Mouse (Mus musculus): ENCODE measurements around the gene Piwil1.

Gene Piwil1

DNA sequence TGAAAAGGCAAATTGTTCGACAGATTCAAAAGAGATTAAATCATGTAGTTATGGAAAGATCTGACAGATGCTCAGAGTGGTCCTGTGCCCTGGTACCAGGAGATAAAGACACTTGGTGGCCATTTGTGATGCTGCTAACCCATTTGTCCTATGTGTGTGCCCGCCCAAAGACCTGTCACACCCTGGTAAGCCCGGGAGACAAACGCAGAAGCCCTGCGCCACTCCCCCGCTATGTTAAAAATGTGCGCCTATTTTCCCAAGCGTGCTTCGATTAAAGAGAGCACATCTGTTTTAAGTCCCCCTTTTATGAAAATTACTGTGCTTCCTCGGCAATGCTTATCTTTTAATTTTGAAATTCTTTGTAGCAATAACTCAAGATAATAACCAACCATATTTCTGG lies 1.4 kb downstream of the Piwil1 start:
- CTCF ChIA-PET, result interaction anchor here (0.5 to 2.6 kb wide), 59 partner anchors 9 to 1034 kb away, joined by 3 to 22 read pairs (median 4); partner anchors contain the start of gene Rimbp2 (in 1 of the 4)

DNA sequence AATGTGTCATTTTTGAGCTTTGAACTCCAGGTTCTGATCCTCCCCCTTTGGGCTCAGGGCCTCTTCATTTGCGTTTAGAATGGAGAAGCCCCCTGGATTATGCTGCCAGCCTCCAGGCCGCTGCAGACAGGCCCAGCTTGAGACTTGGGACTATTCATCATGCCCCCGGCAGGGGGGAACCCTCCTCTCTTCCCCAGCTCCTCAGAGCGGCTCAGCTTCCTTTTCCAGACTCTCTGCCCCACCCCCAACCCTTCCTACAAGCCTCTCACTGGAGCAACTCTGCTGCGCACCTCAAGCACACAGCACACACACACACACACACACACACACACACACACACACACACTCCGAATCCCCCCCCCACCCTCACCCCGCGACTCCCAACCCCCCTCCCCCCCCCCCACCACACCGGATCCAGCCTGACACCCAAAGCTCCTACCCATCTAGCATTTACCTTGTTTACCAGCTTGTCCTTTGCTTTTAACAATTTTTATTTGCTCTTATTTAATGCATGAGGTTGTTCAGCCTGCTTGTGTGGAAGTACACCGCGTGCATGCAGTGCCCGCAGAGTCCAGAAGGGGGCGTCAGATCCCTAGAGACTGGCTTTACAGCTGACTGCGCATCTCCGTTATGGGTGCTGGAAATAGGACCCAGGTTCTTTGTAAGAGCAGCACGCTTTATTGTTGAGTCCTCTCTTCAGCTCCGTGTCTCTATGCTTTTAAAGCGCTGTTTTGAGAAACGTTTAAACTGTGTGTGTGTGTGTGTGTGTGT lies 2.0 kb downstream of the Piwil1 start:
- CTCF ChIA-PET, result interaction anchor here (0.5 to 2.6 kb wide), 68 partner anchors 8 to 1033 kb away, joined by 3 to 22 read pairs (median 4); partner anchors contain the start of gene Rimbp2 (in 2 of the 4)
- POLR2A ChIA-PET, result interaction anchor here in 3 of 4 experiments (0.5 to 1.1 kb wide), 8 partner anchors 16 to 954 kb away, joined by 3 to 7 read pairs (median 3); no protein-coding TSS in a partner anchor

More for the DNA sequence above, 1.4 kb downstream of the Piwil1 start:
- POLR2A ChIA-PET, result interaction anchor here in 3 of 4 experiments (0.6 to 0.9 kb wide), 6 partner anchors 17 to 953 kb away, joined by 3 to 7 read pairs (median 3); no protein-coding TSS in a partner anchor

DNA sequence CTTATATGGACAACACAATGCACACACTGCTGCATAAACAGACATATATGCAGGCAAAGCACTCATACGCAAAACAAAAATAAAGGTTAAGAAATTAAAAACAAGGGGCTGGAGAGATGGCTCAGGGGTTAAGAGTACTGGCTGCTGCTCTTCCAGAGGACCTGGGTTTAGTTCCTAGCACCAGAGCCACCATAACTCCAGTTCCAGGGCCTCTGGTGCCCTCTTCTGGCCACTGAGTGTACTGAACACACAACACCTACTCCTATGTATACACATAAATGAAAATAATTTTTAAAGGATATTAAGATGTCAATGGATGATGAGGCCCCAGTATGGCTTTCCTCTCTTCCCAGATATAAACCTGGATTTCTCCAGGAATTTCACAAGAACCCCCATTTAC lies 4.1 kb downstream of the Piwil1 start:
- POLR2A ChIA-PET, result interaction anchor here in 1 of 4 experiments (0.7 kb wide), 1 partner anchor 994 kb away, joined by 3 read pairs; no protein-coding TSS in a partner anchor
- CTCF ChIA-PET, result interaction anchor here in 3 of 4 experiments (0.6 to 2.2 kb wide), 6 partner anchors 14 to 267 kb away, joined by 3 to 7 read pairs (median 4); no protein-coding TSS in a partner anchor

DNA sequence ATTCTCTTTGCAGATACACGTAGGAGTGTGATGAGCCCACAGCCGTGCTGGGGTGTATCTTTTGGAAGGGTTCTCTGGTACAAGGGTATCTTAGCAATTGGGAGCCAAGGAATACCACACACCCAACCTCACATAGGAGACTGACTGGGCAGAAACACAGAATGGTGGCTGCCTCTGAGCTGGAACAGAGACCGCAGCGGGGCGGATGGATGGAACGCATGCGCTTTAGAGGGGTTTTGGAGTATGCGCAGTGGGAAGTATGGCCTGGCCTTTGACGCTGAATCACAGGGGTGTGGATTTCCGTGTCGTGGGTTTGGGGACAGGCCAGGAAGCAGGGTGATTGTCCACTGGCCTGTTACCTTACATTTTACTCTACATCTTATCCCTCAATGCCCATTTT lies 4.9 kb downstream of the Piwil1 start:
- ChIA-PET POLR2A (interaction anchor here in 1 of 4 experiments (0.7 to 1.0 kb wide), 2 partner anchors 113 to 995 kb away, joined by 3 read pairs; no protein-coding TSS in a partner anchor), CTCF (interaction anchor here (0.6 to 2.2 kb wide), 20 partner anchors 10 to 790 kb away, joined by 3 to 8 read pairs (median 4); partner anchors contain the start of gene Rimbp2 (in 1 of the 4))

DNA sequence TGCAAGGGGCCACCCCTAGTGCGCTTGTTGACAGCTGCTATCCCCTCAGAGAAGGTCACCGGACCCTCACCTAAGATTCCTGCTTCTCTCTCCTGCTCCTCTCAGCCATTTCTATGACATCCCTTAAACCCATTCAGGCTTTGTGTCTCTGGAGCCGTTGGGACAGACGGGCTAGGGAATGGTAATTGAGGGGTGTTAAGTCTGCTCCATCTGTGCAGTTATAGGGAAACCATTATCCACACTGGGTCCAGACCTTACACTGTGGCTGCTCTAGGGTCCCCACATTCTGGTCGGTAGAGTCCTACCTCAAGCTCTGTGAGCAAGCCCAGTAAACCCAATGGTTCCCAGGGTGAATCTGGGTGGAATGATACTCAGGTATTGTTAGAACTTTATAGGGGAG lies 6.6 kb downstream of the Piwil1 start:
- ChIA-PET CTCF (interaction anchor here in 3 of 4 experiments (0.6 to 1.2 kb wide), 4 partner anchors 22 to 218 kb away, joined by 3 to 5 read pairs (median 4); no protein-coding TSS in a partner anchor), POLR2A (no interaction called here)

DNA sequence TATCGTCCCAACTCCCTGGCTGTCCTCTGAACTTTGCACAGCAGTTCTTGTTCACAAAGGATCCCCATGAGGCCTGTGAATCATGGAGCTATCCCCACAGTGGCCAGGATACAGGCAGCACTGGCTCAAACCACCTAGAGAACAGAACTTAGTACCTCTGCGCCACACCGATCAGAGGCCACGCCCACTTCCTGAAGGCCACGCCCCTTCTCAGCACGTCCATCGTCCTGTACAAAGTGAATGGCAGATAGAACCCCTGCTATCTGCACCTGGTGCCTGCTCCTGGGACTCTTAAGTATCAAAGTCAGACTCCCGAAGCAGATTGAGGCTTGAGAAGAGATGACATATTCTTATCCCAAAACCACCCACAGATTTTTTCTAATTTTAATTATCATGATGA lies 8.3 kb downstream of the Piwil1 start:
- CTCF ChIA-PET, result interaction anchor here in 2 of 4 experiments (0.5 to 3.3 kb wide), 3 partner anchors 16 to 883 kb away, joined by 3 to 18 read pairs (median 12); no protein-coding TSS in a partner anchor
- POLR2A ChIA-PET, result interaction anchor here in 2 of 4 experiments (0.7 kb wide), 2 partner anchors 123 to 327 kb away, joined by 3 to 4 read pairs; no protein-coding TSS in a partner anchor

DNA sequence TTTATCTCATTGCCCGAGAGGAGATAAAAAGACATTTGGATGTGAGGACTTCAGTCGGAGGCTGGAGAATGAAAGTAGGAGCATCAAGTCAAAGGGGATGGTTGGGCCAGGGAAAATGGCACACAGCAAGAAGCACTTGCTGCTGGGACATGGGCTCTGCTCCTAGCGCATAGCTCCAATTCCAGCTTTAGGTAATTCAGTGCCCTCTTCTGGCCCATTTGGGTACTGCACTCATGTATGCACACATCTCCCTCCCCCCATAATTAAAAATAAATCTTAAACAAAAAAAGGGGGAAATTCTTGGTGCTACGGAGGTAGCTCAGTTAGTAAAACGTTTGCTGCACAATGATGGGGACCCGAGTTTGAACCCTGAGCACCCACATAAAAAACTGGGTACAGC lies 9.5 kb downstream of the Piwil1 start:
- POLR2A ChIA-PET, result interaction anchor here in 1 of 4 experiments (1.3 kb wide), 1 partner anchor 133 kb away, joined by 3 read pairs; no protein-coding TSS in a partner anchor
- CTCF ChIA-PET, result interaction anchor here (0.5 to 3.8 kb wide), 39 partner anchors 8 to 732 kb away, joined by 3 to 25 read pairs (median 4); partner anchors contain the start of gene Piwil1 (in 1 of the 4)

DNA sequence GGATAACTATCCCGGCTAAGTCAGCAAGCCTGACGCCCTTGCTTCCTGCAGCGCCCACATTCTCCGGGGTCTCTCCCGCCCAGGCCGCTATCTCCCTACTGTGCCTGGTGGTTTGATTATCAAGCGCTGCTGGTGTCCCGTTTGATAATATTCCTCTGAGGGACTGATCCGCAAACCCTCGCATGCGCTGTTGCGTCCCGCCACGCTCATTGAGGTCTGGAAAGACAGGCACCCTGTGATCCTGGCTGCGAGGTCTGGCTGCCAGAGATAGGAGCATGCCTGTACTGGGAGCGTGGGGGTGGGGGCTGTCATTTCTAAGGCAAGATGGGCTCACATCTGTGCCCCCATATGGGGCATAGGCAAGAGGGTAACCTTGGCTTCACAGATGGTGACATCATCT lies 12.8 kb downstream of the Piwil1 start:
- POLR2A ChIA-PET, result no interaction called here
- CTCF ChIA-PET, result interaction anchor here in 1 of 4 experiments (0.7 to 1.1 kb wide), 2 partner anchors 11 to 249 kb away, joined by 3 to 8 read pairs; no protein-coding TSS in a partner anchor

DNA sequence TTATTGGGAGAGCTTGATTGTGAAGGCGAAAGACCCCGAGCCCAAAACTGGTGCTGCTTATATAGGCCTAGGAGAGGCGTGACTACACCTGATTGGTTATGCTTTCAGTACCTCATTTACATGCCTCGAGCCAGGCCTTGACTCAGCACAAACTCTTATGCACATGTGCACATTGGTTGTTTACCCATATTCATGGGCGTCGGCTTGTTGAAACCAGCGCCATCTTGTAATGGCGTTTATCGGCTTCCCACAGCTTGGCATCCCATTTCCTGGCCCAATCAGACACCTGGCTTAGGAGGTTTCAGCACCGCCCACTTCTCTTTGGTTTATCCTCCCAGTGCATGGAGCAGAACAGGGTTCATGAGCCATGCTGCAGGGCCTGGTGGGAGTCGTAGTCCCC lies 18.1 kb downstream of the Piwil1 start:
- CTCF ChIA-PET, result interaction anchor here in 3 of 4 experiments (0.6 to 1.7 kb wide), 6 partner anchors 9 to 205 kb away, joined by 3 to 8 read pairs (median 4); no protein-coding TSS in a partner anchor
- POLR2A ChIA-PET, result interaction anchor here in 2 of 4 experiments (0.8 kb wide), 2 partner anchors 9 to 17 kb away, joined by 3 to 4 read pairs; no protein-coding TSS in a partner anchor

DNA sequence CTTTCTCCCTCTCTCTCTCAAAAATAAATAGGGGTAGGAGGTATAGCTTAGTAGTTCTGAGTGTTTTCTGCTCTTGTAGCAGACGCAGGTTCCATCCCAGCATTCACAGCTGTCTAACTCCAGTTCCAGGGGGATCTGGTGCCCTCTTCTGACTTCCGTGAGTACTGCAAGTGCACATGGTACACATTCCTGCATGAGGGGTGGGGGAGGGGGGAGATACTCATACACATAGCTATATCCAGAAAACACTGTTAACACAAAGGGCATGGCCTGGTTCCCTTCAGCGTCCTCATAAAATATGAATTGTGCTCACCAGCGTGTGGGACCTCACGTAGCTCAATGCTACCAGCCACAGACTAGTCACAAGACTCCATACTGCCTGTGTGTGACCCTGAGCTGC lies 27.0 kb downstream of the Piwil1 start:
- POLR2A ChIA-PET, result interaction anchor here in 1 of 4 experiments (0.7 to 0.8 kb wide), 3 partner anchors 9 to 92 kb away, joined by 4 to 9 read pairs (median 5); no protein-coding TSS in a partner anchor
- CTCF ChIA-PET, result interaction anchor here (0.5 to 2.8 kb wide), 56 partner anchors 8 to 1090 kb away, joined by 3 to 25 read pairs (median 4); no protein-coding TSS in a partner anchor

DNA sequence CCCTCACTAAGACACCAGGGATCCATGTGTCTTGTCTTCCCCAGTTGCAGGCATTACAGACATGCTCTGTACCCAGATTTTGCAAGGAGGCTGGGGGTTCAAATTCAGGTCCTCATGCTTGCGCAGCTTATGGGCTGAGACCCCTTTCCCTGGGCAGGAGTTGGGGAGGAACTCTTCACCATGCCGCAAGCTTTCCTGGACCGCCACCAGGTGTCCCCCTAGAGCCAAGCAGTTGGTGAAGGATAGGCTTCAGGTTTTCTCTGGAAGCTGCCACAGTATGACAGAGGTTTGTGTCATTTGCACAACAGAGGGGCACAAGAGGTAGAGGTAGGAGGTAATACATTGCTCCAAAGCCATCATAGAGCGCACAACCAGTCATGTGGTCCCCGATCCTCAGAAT lies 28.3 kb downstream of the Piwil1 start:
- ChIA-PET POLR2A (interaction anchor here in 2 of 4 experiments (0.5 kb wide), 3 partner anchors 34 to 133 kb away, joined by 3 to 10 read pairs (median 4); no protein-coding TSS in a partner anchor), CTCF (interaction anchor here (0.5 to 2.8 kb wide), 52 partner anchors 8 to 787 kb away, joined by 3 to 25 read pairs (median 4); partner anchors contain the start of gene Rimbp2 (in 1 of the 4))

DNA sequence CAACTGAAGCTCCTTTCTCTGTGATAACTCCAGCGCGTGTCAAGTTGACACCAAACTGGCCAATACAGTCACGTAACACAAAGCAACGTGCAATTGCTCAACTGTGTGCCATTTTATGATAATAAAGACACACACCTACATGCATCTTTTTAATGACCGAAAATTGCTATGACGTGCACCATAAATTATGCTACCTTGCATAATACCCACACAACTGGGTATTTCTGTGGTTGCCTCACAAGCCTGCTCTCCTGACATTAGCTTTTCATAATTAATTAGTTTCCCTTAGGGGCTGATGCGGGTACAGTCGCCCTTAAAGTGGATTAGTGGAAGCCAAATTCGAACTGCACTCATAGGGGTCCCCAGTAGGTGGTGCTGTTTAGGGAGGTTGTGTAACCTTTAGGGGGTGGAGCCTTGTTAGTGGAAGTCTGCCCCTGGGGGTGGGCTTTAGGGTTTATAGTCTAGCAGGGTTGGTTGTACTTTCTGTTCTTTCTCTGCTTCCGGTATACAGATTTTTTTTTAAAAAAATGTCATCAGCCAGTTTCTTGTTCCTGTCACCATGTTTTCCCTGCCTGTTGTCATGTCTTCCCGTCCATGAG lies 30.2 kb downstream of the Piwil1 start:
- CTCF ChIA-PET, result interaction anchor here (0.5 to 2.1 kb wide), 12 partner anchors 10 to 304 kb away, joined by 3 to 9 read pairs (median 4); no protein-coding TSS in a partner anchor
- POLR2A ChIA-PET, result no interaction called here

DNA sequence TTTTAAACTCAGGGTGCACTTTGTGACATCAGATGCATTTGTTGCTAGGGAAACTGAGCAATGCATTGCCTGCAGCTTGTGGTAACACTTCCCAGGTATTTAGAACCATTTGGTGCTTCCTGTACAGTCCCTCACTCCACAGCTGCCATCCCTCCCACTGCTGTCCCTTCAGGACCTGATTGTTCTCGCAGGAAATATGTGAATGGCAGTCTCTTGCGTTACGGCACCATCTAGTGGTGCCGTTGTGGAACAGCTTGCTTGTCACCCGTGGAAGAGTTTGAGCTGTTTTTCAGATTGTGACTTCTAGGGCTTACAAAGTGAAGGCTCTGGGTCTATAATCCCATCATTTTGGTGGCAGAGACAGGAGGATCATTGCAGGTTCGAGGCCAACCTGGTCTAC lies 31.6 kb downstream of the Piwil1 start:
- ChIA-PET POLR2A (interaction anchor here in 3 of 4 experiments (0.5 to 0.9 kb wide), 4 partner anchors 230 to 1164 kb away, joined by 3 to 7 read pairs (median 6); no protein-coding TSS in a partner anchor), CTCF (interaction anchor here (0.5 to 2.1 kb wide), 66 partner anchors 8 to 697 kb away, joined by 3 to 12 read pairs (median 4); partner anchors contain the start of gene Rimbp2 (in 2 of the 4))

DNA sequence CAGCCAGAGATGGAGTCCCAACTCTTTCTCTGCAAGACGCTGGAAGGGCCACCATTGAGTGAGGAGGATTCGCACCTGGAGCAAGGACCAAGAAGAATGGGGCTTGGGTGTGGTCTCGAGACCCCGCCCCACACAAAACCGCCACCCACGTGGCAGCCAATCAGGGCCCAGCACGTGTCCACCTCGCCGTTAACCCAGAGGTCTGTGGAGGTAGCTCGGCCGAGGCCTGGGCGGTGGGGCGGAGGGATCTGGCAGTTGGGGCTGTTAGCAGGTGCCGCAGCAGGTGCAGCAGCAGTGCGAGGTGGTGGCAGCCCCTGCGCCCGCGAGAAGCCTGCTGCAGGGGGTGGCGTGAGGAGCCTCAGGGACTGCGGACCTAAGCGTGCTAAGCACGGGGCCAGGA lies 33.6 kb downstream of the Piwil1 start:
- CTCF ChIA-PET, result interaction anchor here in 2 of 4 experiments (0.6 to 1.7 kb wide), 3 partner anchors 11 to 143 kb away, joined by 3 to 5 read pairs (median 4); no protein-coding TSS in a partner anchor

DNA sequence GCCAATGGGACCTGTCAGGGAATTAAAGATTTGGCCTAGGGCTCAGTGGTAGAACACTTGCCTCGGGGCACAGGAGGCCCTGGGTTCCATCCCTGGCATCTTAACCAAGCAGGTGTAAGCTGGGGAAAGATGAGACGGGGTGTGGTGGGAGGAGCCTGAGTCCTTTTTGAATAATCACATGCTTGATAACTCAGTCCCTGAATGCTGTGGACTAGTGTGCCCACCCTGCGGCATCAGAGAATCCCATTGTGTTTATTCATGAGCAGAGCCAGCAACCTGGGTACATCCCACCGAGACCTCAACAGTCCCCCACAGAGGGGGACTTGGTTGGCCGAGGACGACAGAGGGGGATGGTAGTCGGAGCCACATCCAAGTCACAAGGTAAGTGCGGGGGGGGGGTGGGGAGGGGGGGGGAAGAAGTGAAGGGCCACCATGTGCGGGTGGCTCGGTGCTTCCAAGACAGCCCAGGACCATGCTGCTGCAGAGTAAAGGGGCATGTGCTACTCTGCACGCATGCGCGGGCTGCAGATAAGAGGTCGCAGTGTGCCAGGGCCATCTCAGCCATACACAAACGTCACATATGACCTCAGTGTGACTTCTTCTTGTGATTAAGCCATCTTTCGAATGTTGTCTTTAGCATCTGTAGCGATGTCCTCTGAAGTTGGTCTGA lies 37.0 kb downstream of the Piwil1 start:
- POLR2A ChIA-PET, result interaction anchor here in 1 of 4 experiments (0.9 kb wide), 1 partner anchor 9 kb away, joined by 4 read pairs; no protein-coding TSS in a partner anchor
- CTCF ChIA-PET, result interaction anchor here (0.6 to 2.3 kb wide), 10 partner anchors 9 to 462 kb away, joined by 3 to 10 read pairs (median 3); no protein-coding TSS in a partner anchor

More for the DNA sequence above, 33.6 kb downstream of the Piwil1 start:
- POLR2A ChIA-PET, result no interaction called here

DNA sequence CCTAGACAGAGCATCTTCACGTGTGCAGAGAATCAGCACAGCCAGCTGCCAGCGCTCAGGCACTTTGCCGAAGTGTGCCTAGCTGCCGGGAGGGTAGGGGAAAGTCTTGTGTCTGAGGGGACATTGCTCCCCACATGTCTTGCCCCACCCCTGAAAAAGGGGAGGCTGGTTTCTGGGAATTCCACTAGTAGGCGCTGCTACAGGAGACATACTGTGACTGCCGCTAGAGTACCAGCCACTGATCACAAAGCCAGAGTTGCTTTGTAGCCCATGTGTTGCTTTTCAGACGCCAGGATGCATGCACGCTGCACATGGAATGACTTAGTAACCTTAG lies 37.5 kb downstream of the Piwil1 start:
- POLR2A ChIA-PET, result interaction anchor here in 2 of 4 experiments (0.7 to 0.9 kb wide), 2 partner anchors 8 to 20 kb away, joined by 3 to 4 read pairs; no protein-coding TSS in a partner anchor
- CTCF ChIA-PET, result interaction anchor here in 2 of 4 experiments (1.2 to 2.3 kb wide), 2 partner anchors 9 to 10 kb away, joined by 4 to 10 read pairs; no protein-coding TSS in a partner anchor

DNA sequence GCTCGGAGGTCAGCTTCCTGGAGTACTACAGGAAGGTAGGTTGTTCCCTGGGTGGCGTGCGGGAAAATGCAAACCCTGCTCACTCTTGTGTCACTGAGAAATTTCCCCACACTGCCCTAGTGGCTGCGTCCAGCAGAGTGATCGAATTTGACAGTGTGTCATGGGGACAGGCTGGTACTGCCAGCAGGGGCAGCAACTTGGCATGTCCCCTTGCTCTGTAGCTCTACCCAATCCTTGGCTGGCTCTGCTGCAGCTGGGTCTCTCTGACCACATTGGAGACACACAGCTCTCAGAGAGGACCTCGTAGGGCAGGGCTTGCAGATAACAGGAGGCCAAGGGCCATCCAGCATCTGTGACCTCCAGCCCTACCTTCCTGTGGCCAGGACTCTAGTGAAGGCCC lies 42.0 kb downstream of the Piwil1 start:
- POLR2A ChIA-PET, result interaction anchor here in 1 of 4 experiments (2.2 kb wide), 1 partner anchor 13 kb away, joined by 5 read pairs; no protein-coding TSS in a partner anchor
- CTCF ChIA-PET, result interaction anchor here in 1 of 4 experiments (0.8 kb wide), 1 partner anchor 14 kb away, joined by 3 read pairs; no protein-coding TSS in a partner anchor
